Mouse (Mus musculus) erythroblast, embryonic 14.5 days (primary cell): ENCODE results near the gene Mapk3. TPM values are rescaled to one million over a fixed set of nuclear protein-coding genes. Genes with fewer than 3 reads are reported as not detected.

ENCODE experiments used
- H3K27me3 ChIP-seq: 2 replicates; pipeline ENCODE4 v1.6.1; 2012; ENCODE audit warnings: inconsistent platforms; ENCODE audit not compliant: control insufficient read depth
- H3K36me3 ChIP-seq: 2 replicates; pipeline ENCODE4 v1.6.1; 2012; ENCODE audit warnings: mild to moderate bottlenecking, inconsistent platforms; ENCODE audit not compliant: control insufficient read depth
- H3K4me1 ChIP-seq: 2 replicates; pipeline ENCODE4 v1.6.1; 2012; ENCODE audit warnings: inconsistent platforms; ENCODE audit not compliant: control insufficient read depth
- H3K4me3 ChIP-seq: replicated peaks from 2 replicates; pipeline ENCODE3; 2012; ENCODE audit warnings: moderate library complexity, mild to moderate bottlenecking, inconsistent platforms
- H3K9me3 ChIP-seq: 2 replicates; pipeline ENCODE4 v1.6.1; 2012; ENCODE audit warnings: low read length, inconsistent platforms, mixed read lengths; ENCODE audit not compliant: control insufficient read depth
- GATA1 ChIP-seq: IDR thresholded peaks from 2 replicates; pipeline ENCODE4 v1.6.1; 2012; ENCODE audit warnings: low read length, inconsistent platforms, mixed read lengths
- TAL1 ChIP-seq: IDR thresholded peaks from 3 replicates; pipeline ENCODE4 v1.6.1; 2012; ENCODE audit warnings: low read length, inconsistent platforms, mixed read lengths
- polyA plus RNA-seq: library from polyadenylated mRNA; stranded (reverse); fragments of >175 nt; gene quantifications from 2 replicates; pipeline ENCODE4 v1.2.3, GENCODE M21; 2012

The Mapk3 gene
- polyA plus RNA-seq, 1 experiment, result 16.3 TPM

GRCm38 (mm10) chr7:126749582-126750343 is 9.6 kb upstream of the Mapk3 start:
- H3K4me3 ChIP-seq, result no peak overlapping the region
- 0 out of 2 replicates have a peak, but pooled peaks cover 3% of the 10 kb centered on the region for H3K27me3 ChIP-seq
- no peaks in the 10 kb centered on the region for H3K9me3 ChIP-seq
- H3K36me3 ChIP-seq, result no peaks in the 10 kb centered on the region
- H3K4me1 ChIP-seq, result peaks cover 1% of the 10 kb centered on the region
- TF ChIP-seq GATA1, result no peak
- TF ChIP-seq TAL1, result no peak

- TF ChIP-seq GATA1 (no peak), TAL1 (no peak)
- Histone ChIP-seq H3K4me1 (peaks cover 19% of the 10 kb centered on the region), H3K4me3 (no peak overlapping the region), H3K9me3 (no peaks in the 10 kb centered on the region), H3K36me3 (no peaks in the 10 kb centered on the region), H3K27me3 (no peaks in the 10 kb centered on the region)
Observed at GRCm38 (mm10) chr7:126754866-126755265, 4.5 kb upstream of the Mapk3 start.

- H3K9me3 ChIP-seq, result no peaks in the 10 kb centered on the region
- peaks cover 27% of the 10 kb centered on the region for H3K36me3 ChIP-seq
- TF ChIP-seq TAL1 (no peak), GATA1 (no peak)
- H3K4me1 ChIP-seq, result peaks cover 49% of the 10 kb centered on the region
- no peaks in the 10 kb centered on the region for H3K27me3 ChIP-seq
- no peak overlapping the region for H3K4me3 ChIP-seq
Observed at GRCm38 (mm10) chr7:126758539-126758938, 862 bp upstream of the Mapk3 start.

GRCm38 (mm10) chr7:126759672-126760390 is 430 bp downstream of the Mapk3 start:
- peaks cover 55% of the 10 kb centered on the region for H3K4me1 ChIP-seq
- peaks cover 40% of the 10 kb centered on the region for H3K36me3 ChIP-seq

GRCm38 (mm10) chr7:126760391-126760802 is 996 bp downstream of the Mapk3 start:
- Histone ChIP-seq H3K27me3 (no peaks in the 10 kb centered on the region), H3K4me1 (peaks cover 56% of the 10 kb centered on the region)

More at GRCm38 (mm10) chr7:126759672-126760390, 430 bp downstream of the Mapk3 start:
- H3K4me3 ChIP-seq, result peak overlapping the region; percentile 84
- H3K27me3 ChIP-seq, result no peaks in the 10 kb centered on the region
- TF ChIP-seq GATA1 (peak; percentile 37; the same call in 1 of the 2 replicates), TAL1 (no peak)
- H3K9me3 ChIP-seq, result no peaks in the 10 kb centered on the region

GRCm38 (mm10) chr7:126760956-126761355 is 1.6 kb downstream of the Mapk3 start:
- peak overlapping the region; percentile 84 for H3K4me3 ChIP-seq
- no peaks in the 10 kb centered on the region; the same call in 1 of the 2 replicates for H3K9me3 ChIP-seq
- no peaks in the 10 kb centered on the region for H3K27me3 ChIP-seq
- no peak for TF ChIP-seq TAL1
- TF ChIP-seq GATA1, result no peak
- H3K4me1 ChIP-seq, result peaks cover 62% of the 10 kb centered on the region
- H3K36me3 ChIP-seq, result peaks cover 51% of the 10 kb centered on the region

More at GRCm38 (mm10) chr7:126760391-126760802, 996 bp downstream of the Mapk3 start:
- peak overlapping the region; percentile 84 for H3K4me3 ChIP-seq
- no peaks in the 10 kb centered on the region; the same call in 1 of the 2 replicates for H3K9me3 ChIP-seq
- no peak for TF ChIP-seq GATA1
- TF ChIP-seq TAL1, result no peak
- peaks cover 45% of the 10 kb centered on the region for H3K36me3 ChIP-seq

GRCm38 (mm10) chr7:126761529-126762067 is 2.2 kb downstream of the Mapk3 start:
- peaks cover 68% of the 10 kb centered on the region for H3K4me1 ChIP-seq
- H3K4me3 ChIP-seq, result no peak overlapping the region
- H3K9me3 ChIP-seq, result no peaks in the 10 kb centered on the region; the same call in 1 of the 2 replicates
- no peak for TF ChIP-seq TAL1
- TF ChIP-seq GATA1, result no peak
- peaks cover 57% of the 10 kb centered on the region for H3K36me3 ChIP-seq
- no peaks in the 10 kb centered on the region for H3K27me3 ChIP-seq

GRCm38 (mm10) chr7:126762471-126763008 is 3.1 kb downstream of the Mapk3 start:
- Histone ChIP-seq H3K36me3 (peaks cover 67% of the 10 kb centered on the region), H3K9me3 (no peaks in the 10 kb centered on the region; the same call in 1 of the 2 replicates), H3K4me3 (no peak overlapping the region), H3K27me3 (no peaks in the 10 kb centered on the region), H3K4me1 (peaks cover 68% of the 10 kb centered on the region)
- TF ChIP-seq TAL1, result no peak
- TF ChIP-seq GATA1, result no peak
